Comparison of ENCODE assay signal across 8 mouse cellular contexts in the genomic region with DNA sequence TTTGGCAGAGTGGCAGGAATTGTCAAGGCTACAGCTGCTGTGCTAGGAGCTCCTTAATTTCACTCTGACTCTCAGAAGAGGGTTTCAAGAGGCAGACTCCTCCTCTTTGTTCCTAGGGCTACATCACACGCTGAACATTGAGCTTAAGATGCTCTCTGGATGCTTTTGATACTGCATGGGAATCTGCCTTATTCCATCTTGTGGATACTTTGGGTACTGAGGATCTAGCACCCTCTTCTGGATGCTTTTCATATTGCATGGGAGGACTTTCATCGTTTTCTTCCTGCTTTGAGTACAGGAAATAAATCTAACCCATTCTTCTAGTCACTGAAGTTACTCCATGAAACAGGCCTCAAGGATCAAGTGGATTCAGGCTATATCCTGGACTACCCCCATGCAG.
DNase-seq lines count a peak whose midpoint lies in the region; ATAC-seq and TF ChIP-seq lines count a peak whose summit lies in the region.

No protein-coding gene starts in this region.

- H3K27ac ChIP-seq in liver, adult 2 months (replicated peaks; ENCODE audit: insufficient read depth, low read depth, low read length): no peak overlapping the region
- no peak overlapping the region for H3K27ac ChIP-seq in liver, embryonic 11.5 days (ENCODE audit: low read depth, low read length)
- no peak overlapping the region for H3K27ac ChIP-seq in forebrain, postnatal 0 days (ENCODE audit: low read depth, low read length)
- H3K27ac ChIP-seq in layer of hippocampus, adult 2 months: no peak overlapping the region
- no peak overlapping the region for H3K27ac ChIP-seq in neural tube, embryonic 13.5 days (replicated peaks)

- H3K36me3 ChIP-seq in liver, adult 2 months (ENCODE audit: control insufficient read depth, insufficient read depth, low read length): no peaks in the 10 kb centered on the region
- no peaks in the 10 kb centered on the region for H3K36me3 ChIP-seq in liver, embryonic 11.5 days (ENCODE audit: control insufficient read depth, insufficient read depth, low read length)
- no peaks in the 10 kb centered on the region for H3K36me3 ChIP-seq in forebrain, postnatal 0 days (ENCODE audit: insufficient read depth)
- H3K36me3 ChIP-seq in neural tube, embryonic 13.5 days: no peaks in the 10 kb centered on the region

- no peaks in the 10 kb centered on the region for H3K9me3 ChIP-seq in liver, embryonic 11.5 days (ENCODE audit: control insufficient read depth, low read length)
- no peaks in the 10 kb centered on the region for H3K9me3 ChIP-seq in forebrain, postnatal 0 days (ENCODE audit: low read length)
- no peaks in the 10 kb centered on the region for H3K9me3 ChIP-seq in neural tube, embryonic 13.5 days

- H3K4me2 ChIP-seq in liver, embryonic 11.5 days: no peak overlapping the region
- H3K4me2 ChIP-seq in forebrain, postnatal 0 days (ENCODE audit: low read depth): no peak overlapping the region
- H3K4me2 ChIP-seq in neural tube, embryonic 13.5 days: no peak overlapping the region

- H3K4me3 ChIP-seq in liver, adult 2 months (ENCODE audit: insufficient read depth, low read depth, low read length): no peak overlapping the region
- H3K4me3 ChIP-seq in liver, embryonic 11.5 days (ENCODE audit: low read depth, low read length): no peak overlapping the region
- H3K4me3 ChIP-seq in forebrain, postnatal 0 days (ENCODE audit: low read depth, low read length): no peak overlapping the region
- H3K4me3 ChIP-seq in layer of hippocampus, adult 2 months: no peak overlapping the region
- no peak overlapping the region for H3K4me3 ChIP-seq in neural tube, embryonic 13.5 days

- H3K27me3 ChIP-seq in liver, adult 2 months (ENCODE audit: control insufficient read depth, insufficient read depth, low read length): no peaks in the 10 kb centered on the region
- H3K27me3 ChIP-seq in liver, embryonic 11.5 days (replicated peaks; ENCODE audit: control insufficient read depth, insufficient read depth, low read length): no peaks in the 10 kb centered on the region
- H3K27me3 ChIP-seq in forebrain, postnatal 0 days (ENCODE audit: insufficient read depth, low read length): no peaks in the 10 kb centered on the region
- no peaks in the 10 kb centered on the region for H3K27me3 ChIP-seq in neural tube, embryonic 13.5 days

- TF ChIP-seq CTCF in liver, adult 2 months (IDR thresholded peaks at IDR 0.05; ENCODE audit: low read depth, low read length): no peak
- peak; percentile 99 for TF ChIP-seq CTCF in forebrain, postnatal 0 days (IDR thresholded peaks at IDR 0.05; ENCODE audit: low read depth)
- TF ChIP-seq CTCF in layer of hippocampus, adult 2 months (conservative IDR thresholded peaks at IDR 0.05): peak; percentile 96

- no peaks in the 10 kb centered on the region for H3K79me2 ChIP-seq in liver, adult 2 months (ENCODE audit: control insufficient read depth, insufficient read depth, low read length)

- TF ChIP-seq POLR2A in liver, adult 2 months (IDR thresholded peaks at IDR 0.05; ENCODE audit: extremely low read depth, insufficient read depth, low read length): no peak

- H3K4me1 ChIP-seq in liver, adult 2 months (ENCODE audit: control insufficient read depth, insufficient read depth, low read length): no peaks in the 10 kb centered on the region
- no peaks in the 10 kb centered on the region for H3K4me1 ChIP-seq in liver, embryonic 11.5 days (replicated peaks; ENCODE audit: control insufficient read depth, insufficient read depth, low read length)
- H3K4me1 ChIP-seq in forebrain, postnatal 0 days (ENCODE audit: insufficient read depth): no peaks in the 10 kb centered on the region
- H3K4me1 ChIP-seq in neural tube, embryonic 13.5 days (replicated peaks): no peaks in the 10 kb centered on the region

- 12% methylated on average over 2 of the region's 2 CpGs for WGBS in liver, adult 2 months
- WGBS in liver, embryonic 11.5 days: 15% methylated on average over 2 of the region's 2 CpGs
- 2% methylated on average over 2 of the region's 2 CpGs for WGBS in forebrain, postnatal 0 days
- 9% methylated on average over 2 of the region's 2 CpGs for WGBS in neural tube, embryonic 13.5 days

- no peak for ATAC-seq in liver, embryonic 11.5 days (replicated peaks; ENCODE audit: low FRiP score)
- ATAC-seq in forebrain, postnatal 0 days: peak; percentile 89
- peak; percentile 73; the same call in 1 of the 2 replicates for ATAC-seq in neural tube, embryonic 13.5 days (ENCODE audit: low read depth)

- H3K9ac ChIP-seq in liver, adult 2 months (ENCODE audit: low read depth, low read length): no peak overlapping the region
- H3K9ac ChIP-seq in liver, embryonic 11.5 days (ENCODE audit: low read depth, low read length): no peak overlapping the region
- no peak overlapping the region for H3K9ac ChIP-seq in forebrain, postnatal 0 days
- H3K9ac ChIP-seq in neural tube, embryonic 13.5 days: no peak overlapping the region

- peak; percentile 18 for DNase-seq in liver, adult 2 months (ENCODE audit: extremely low read depth, low read depth, low spot score)
- no peak for DNase-seq in liver, embryonic 11.5 days (ENCODE audit: low spot score)
- peak; percentile 39 for DNase-seq in brain, embryonic 18.5 days (ENCODE audit: low read depth, low spot score)
- DNase-seq in forebrain, postnatal 0 days: peak; percentile 90
- peak; percentile 26 to 60 for DNase-seq in layer of hippocampus, adult 2 months (ENCODE audit: low spot score in 2 of 2)
- no peak for DNase-seq in spleen, adult 18-20 months
- DNase-seq in adrenal gland, adult 8-10 months: no peak

Comparison
In these comparisons a context has a peak if more than half of its experiments do, and no peak if none do; other contexts are left out.
1. DNase-seq: peak in liver, adult 2 months (single experiment), brain, embryonic 18.5 days (single experiment), forebrain, postnatal 0 days (single experiment) and layer of hippocampus, adult 2 months (2 of 2); none in liver, embryonic 11.5 days (single experiment), spleen, adult 18-20 months (0 of 2) and adrenal gland, adult 8-10 months (single experiment).